Mouse (Mus musculus): ENCODE data around the gene Acsl4. TPM values are rescaled to one million over a fixed set of nuclear protein-coding genes. Genes with fewer than 3 reads are reported as not detected.

Acsl4 gene
- 12.7 and 14.0 TPM in 2 replicates for polyA plus RNA-seq (2012; rRNA removed)

DNA sequence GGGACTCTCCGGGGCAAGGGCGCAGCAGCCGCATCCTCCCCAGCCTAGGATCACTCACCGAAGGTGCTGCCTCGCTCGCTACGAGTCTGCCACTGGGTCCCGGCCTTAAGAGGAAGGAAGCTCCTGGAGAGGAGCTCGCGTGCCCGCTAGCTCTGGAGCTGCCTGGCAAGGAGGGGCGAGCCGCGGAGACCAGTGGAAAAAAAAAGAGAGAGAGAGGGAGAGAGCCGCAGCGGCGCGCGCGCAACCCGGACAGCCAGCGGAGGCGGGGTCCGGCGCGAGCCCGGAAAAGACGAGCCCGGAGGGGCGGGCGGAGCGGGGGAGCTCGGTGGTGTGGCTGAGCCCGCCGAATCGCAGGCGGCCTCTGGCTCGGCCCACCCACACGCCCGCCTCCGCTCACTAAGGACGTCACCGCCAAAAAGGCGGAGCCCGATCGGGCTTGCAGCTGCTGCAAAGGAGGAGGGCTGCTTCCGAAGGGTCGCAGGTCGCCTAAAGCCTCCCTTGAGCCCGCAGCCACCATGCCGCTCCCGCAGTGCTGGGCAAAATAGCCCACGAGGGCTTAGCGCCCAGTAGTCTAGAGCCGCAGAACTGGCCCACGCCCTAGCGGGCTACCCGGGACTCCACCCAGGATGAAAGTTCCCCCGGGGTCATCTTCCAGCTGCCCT, at the start of gene Acsl4:
Acsl4 (minus strand) TSS at position 289 of the 662 bp plus-strand sequence.

DNA sequence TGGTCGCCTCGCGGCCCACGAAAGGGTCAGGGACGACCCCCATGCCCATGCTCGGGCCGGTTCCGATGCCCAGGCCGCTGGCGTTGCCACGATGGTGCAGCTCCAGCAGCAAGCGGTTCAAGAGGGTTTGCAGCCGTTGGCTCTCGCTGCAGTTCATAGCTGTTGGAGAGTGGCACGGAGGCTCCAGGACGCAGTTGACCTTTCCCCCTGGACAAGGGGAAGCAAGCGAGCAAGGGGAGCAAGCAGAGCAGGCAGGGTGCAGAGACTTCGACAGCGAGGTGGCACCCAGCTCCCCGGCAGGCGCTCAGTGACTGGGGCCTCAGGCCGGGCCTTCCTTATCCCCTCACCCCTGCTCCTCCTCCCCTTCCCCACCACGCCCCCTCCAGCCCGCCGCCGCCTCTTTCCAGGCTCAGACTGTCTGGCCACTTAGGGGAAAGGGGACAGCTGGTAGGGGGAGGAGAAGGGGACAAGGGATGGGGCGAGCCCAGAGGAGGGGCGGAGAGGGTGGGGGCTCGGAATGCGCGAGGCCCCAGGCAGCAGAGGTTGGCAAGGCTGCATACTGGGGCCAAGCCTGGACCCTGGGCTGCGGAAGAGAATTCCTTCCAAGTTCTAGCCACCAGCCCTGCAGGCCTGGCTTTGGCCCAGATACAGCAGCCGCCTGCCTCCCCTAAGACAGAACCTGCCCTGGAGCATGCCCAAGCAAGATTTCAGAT, 84.3 kb downstream of the Acsl4 start, which contains the start of gene Kcne1l:
Kcne1l (minus strand) TSS at position 426 of the 713 bp plus-strand sequence.

Other genes with a start within 250 kb of the Acsl4 start
- gene Gucy2f, start 193.6 kb downstream of the Acsl4 start, polyA plus RNA-seq (2012; rRNA removed), result 0.19 and 0.21 TPM in 2 replicates
- 10.5 and 11.6 TPM in 2 replicates for gene Nxt2, start 163.8 kb downstream of the Acsl4 start, polyA plus RNA-seq (2012; rRNA removed)
- 28.0 and 34.5 TPM in 2 replicates for gene Kcne1l, start 84.2 kb downstream of the Acsl4 start, polyA plus RNA-seq (2012; rRNA removed)

Data from central nervous system, embryonic 18 days (tissue).